Mouse (Mus musculus): Measurements from ENCODE around the gene Sardh. TPM values are rescaled to one million over a fixed set of nuclear protein-coding genes. Genes with fewer than 3 reads are reported as not detected.

Sardh gene
- total and polyA plus RNA-seq, 3 experiments = 0.13 TPM; not detected in 2

DNA sequence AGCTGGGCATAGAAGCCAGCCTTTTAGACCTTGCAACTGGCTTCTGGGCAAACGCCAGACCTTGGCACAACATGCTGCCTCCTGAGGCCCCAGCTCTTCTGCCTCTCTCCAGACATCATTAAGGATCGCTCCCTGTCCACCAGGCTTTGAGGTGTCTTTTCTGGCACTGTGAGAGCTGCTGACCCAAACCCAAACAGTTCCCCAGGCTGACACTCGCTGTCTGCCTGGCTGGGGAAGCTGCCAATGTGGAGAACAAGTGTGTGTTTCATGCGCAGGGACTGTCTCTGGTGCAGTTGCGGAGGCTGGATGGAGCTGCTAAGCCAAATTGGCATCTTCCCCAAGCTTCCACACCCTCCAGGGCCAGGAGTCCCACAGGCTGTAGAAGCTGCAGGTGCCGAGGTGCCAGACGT, 25.1 kb downstream of the Sardh start:
- Histone ChIP-seq H3K9ac (ENCODE audit: insufficient read depth, low read depth) (no peak overlapping the region), H3K4me2 (ENCODE audit: insufficient read depth, low read depth, poor library complexity, severe bottlenecking) (no peak overlapping the region), H3K36me3 (replicated peaks in 1 of 2; ENCODE audit: control insufficient read depth in 1 of 2, insufficient read depth in 1 of 2, low read length in 1 of 2) (no peaks in the 10 kb centered on the region), H3K4me3 (replicated peaks in 1 of 3; ENCODE audit: low read depth in 2 of 3, low read length in 2 of 3, poor library complexity in 1 of 3) (no peak overlapping the region), H3K9me3 (replicated peaks; ENCODE audit: low read length) (no peaks in the 10 kb centered on the region), H3K79me2 (replicated peaks; ENCODE audit: control insufficient read depth, extremely low read depth, insufficient read depth, poor library complexity, severe bottlenecking) (no peaks in the 10 kb centered on the region), H3K27me3 (replicated peaks) (peaks cover 17% of the 10 kb centered on the region), H3K27ac (ENCODE audit: insufficient read depth, low read depth) (no peak overlapping the region), H3K4me1 (ENCODE audit: control insufficient read depth in 1 of 2, insufficient read depth in 2 of 2) (peaks cover 0 to 8% of the 10 kb centered on the region in 2 experiments; a peak in 2 of 4 replicates)
- in situ Hi-C loops (cut with MboI; ENCODE audit: low pct_ligation_motif_present, low pct_unique_long_range_greater_than_20kb, low sequenced_read_pairs) (no loop called here), dilution Hi-C loops (cut with MboI; ENCODE audit: extremely low pct_ligation_motif_present, extremely low pct_unique_long_range_greater_than_20kb, low sequenced_read_pairs) (no loop called here)
- TF ChIP-seq MYC (IDR thresholded peaks at IDR 0.05; ENCODE audit: low read depth, low read length) = no peak
- no peak for TF ChIP-seq MAFK (IDR thresholded peaks at IDR 0.05; ENCODE audit: insufficient replicate concordance, low read length)
- TF ChIP-seq CTCF (conservative IDR thresholded peaks at IDR 0.05 in 1 of 2, IDR thresholded peaks at IDR 0.05 in 1 of 2; ENCODE audit: low read depth in 2 of 2, low read length in 2 of 2) = no peak
- DNase-seq (ENCODE audit: extremely low read depth) = no peak

DNA sequence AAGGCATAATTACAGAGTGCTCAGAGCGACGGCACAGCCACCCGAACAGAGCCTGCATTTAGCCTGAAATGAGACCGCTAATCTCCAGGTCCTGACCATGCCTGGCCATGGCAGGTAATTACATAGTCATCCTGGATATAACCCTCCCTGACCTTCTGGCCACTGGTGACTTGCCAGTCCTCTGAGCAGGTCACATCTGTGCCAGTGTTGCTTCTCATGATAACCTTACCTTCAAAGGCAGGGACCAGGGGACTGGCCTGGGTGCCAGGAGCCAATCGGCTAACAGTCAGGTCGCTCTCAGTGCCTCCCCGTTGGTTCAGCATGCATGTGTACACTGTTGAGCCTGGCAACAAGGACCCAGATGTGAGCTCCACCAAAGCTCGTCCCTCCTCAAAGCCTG, 29.6 kb downstream of the Sardh start:
- Histone ChIP-seq H3K4me2 (ENCODE audit: insufficient read depth, low read depth, poor library complexity, severe bottlenecking) (no peak overlapping the region), H3K27ac (ENCODE audit: insufficient read depth, low read depth) (no peak overlapping the region), H3K79me2 (replicated peaks; ENCODE audit: control insufficient read depth, extremely low read depth, insufficient read depth, poor library complexity, severe bottlenecking) (no peaks in the 10 kb centered on the region), H3K9me3 (replicated peaks; ENCODE audit: low read length) (no peaks in the 10 kb centered on the region), H3K4me1 (ENCODE audit: control insufficient read depth in 1 of 2, insufficient read depth in 2 of 2) (no peaks in the 10 kb centered on the region), H3K36me3 (replicated peaks in 1 of 2; ENCODE audit: control insufficient read depth in 1 of 2, insufficient read depth in 1 of 2, low read length in 1 of 2) (no peaks in the 10 kb centered on the region), H3K27me3 (replicated peaks) (peaks cover 38% of the 10 kb centered on the region), H3K4me3 (replicated peaks in 1 of 3; ENCODE audit: low read depth in 2 of 3, low read length in 2 of 3, poor library complexity in 1 of 3) (no peak overlapping the region), H3K9ac (ENCODE audit: insufficient read depth, low read depth) (no peak overlapping the region)
- TF ChIP-seq ZMIZ1 (IDR thresholded peaks at IDR 0.05; ENCODE audit: low read depth, low read length) = no peak
- no peak for TF ChIP-seq EP300 (IDR thresholded peaks at IDR 0.05; ENCODE audit: low read length)
- no peak for TF ChIP-seq RAD21 (IDR thresholded peaks at IDR 0.05; ENCODE audit: low read depth, low read length)
- TF ChIP-seq BHLHE40 (IDR thresholded peaks at IDR 0.05; ENCODE audit: low read depth, low read length) = no peak
- in situ Hi-C loops (cut with MboI; ENCODE audit: low pct_ligation_motif_present, low pct_unique_long_range_greater_than_20kb, low sequenced_read_pairs) (no loop called here), dilution Hi-C loops (cut with MboI; ENCODE audit: extremely low pct_ligation_motif_present, extremely low pct_unique_long_range_greater_than_20kb, low sequenced_read_pairs) (no loop called here)
- DNase-seq (ENCODE audit: extremely low read depth) = no peak

DNA sequence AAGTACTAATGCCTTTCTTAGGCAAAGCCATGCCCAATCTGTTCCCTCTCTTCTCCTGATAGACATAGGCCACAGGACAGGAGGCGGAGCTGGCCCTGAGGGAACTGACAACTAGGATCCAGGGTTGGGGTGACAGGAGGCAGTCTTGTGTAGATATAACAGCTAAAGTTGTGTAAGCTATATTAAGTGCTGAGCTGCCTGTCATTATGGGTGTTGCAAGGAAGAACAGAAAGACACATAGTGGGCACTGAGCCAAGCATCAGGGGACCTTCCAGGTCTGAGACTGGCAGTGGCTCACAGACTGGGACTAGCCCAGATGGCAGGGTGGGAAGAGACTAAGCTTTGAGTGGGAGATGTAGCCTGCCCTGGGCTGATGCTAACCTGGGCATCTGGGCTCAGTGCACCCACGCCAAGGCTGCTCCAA, 30.0 kb downstream of the Sardh start:
- no peak for DNase-seq (ENCODE audit: extremely low read depth)
- no peak for TF ChIP-seq USF2 (conservative IDR thresholded peaks at IDR 0.05; ENCODE audit: low read depth, low read length)
- TF ChIP-seq POLR2A (IDR thresholded peaks at IDR 0.05; ENCODE audit: low read depth, low read length) = no peak
- TF ChIP-seq MAX (IDR thresholded peaks at IDR 0.05; ENCODE audit: low read length) = no peak
- no peak for TF ChIP-seq ETS1 (conservative IDR thresholded peaks at IDR 0.05; ENCODE audit: low read depth, low read length)
- no peak for TF ChIP-seq BHLHE40 (IDR thresholded peaks at IDR 0.05; ENCODE audit: low read depth, low read length)
- no peak for TF ChIP-seq MAZ (IDR thresholded peaks at IDR 0.05; ENCODE audit: low read depth, low read length)
- TF ChIP-seq USF1 (IDR thresholded peaks at IDR 0.05; ENCODE audit: low read depth, low read length) = no peak
- no peak for TF ChIP-seq E2F4 (IDR thresholded peaks at IDR 0.05; ENCODE audit: insufficient replicate concordance, low read depth, low read length)
- TF ChIP-seq RCOR1 (conservative IDR thresholded peaks at IDR 0.05; ENCODE audit: low read depth, low read length) = no peak
- no peak for TF ChIP-seq CHD1 (IDR thresholded peaks at IDR 0.05; ENCODE audit: low read depth, low read length)
- no peak for TF ChIP-seq GABPA (IDR thresholded peaks at IDR 0.05; ENCODE audit: insufficient replicate concordance, low read depth, low read length)
- no peak for TF ChIP-seq TCF12 (IDR thresholded peaks at IDR 0.05; ENCODE audit: low read depth, low read length)
- no peak for TF ChIP-seq MAFK (IDR thresholded peaks at IDR 0.05; ENCODE audit: insufficient replicate concordance, low read length)
- no peak for TF ChIP-seq POLR2AphosphoS2 (IDR thresholded peaks at IDR 0.05; ENCODE audit: low read depth, low read length)
- TF ChIP-seq TBP (conservative IDR thresholded peaks at IDR 0.05; ENCODE audit: low read depth, low read length) = no peak
- TF ChIP-seq NELFE (IDR thresholded peaks at IDR 0.05; ENCODE audit: low read depth, low read length) = no peak
- TF ChIP-seq ZNF384 (IDR thresholded peaks at IDR 0.05; ENCODE audit: low read depth, low read length) = no peak
- TF ChIP-seq EP300 (IDR thresholded peaks at IDR 0.05; ENCODE audit: low read length) = no peak
- no peak for TF ChIP-seq CHD2 (IDR thresholded peaks at IDR 0.05; ENCODE audit: low read length)
- TF ChIP-seq MYC (IDR thresholded peaks at IDR 0.05; ENCODE audit: low read depth, low read length) = no peak
- H3K9ac ChIP-seq (ENCODE audit: insufficient read depth, low read depth) = no peak overlapping the region
- in situ Hi-C loops (cut with MboI; ENCODE audit: low pct_ligation_motif_present, low pct_unique_long_range_greater_than_20kb, low sequenced_read_pairs) (no loop called here), dilution Hi-C loops (cut with MboI; ENCODE audit: extremely low pct_ligation_motif_present, extremely low pct_unique_long_range_greater_than_20kb, low sequenced_read_pairs) (no loop called here)
- no peaks in the 10 kb centered on the region for H3K9me3 ChIP-seq (replicated peaks; ENCODE audit: low read length)
- H3K79me2 ChIP-seq (replicated peaks; ENCODE audit: control insufficient read depth, extremely low read depth, insufficient read depth, poor library complexity, severe bottlenecking) = no peaks in the 10 kb centered on the region
- peaks cover 42% of the 10 kb centered on the region for H3K27me3 ChIP-seq (replicated peaks)
- H3K4me2 ChIP-seq (ENCODE audit: insufficient read depth, low read depth, poor library complexity, severe bottlenecking) = no peak overlapping the region
- no peaks in the 10 kb centered on the region for H3K4me1 ChIP-seq (ENCODE audit: control insufficient read depth in 1 of 2, insufficient read depth in 2 of 2)
- H3K27ac ChIP-seq (ENCODE audit: insufficient read depth, low read depth) = no peak overlapping the region
- H3K4me3 ChIP-seq (replicated peaks in 1 of 3; ENCODE audit: low read depth in 2 of 3, low read length in 2 of 3, poor library complexity in 1 of 3) = no peak overlapping the region
- no peaks in the 10 kb centered on the region for H3K36me3 ChIP-seq (replicated peaks in 1 of 2; ENCODE audit: control insufficient read depth in 1 of 2, insufficient read depth in 1 of 2, low read length in 1 of 2)
